Mouse (Mus musculus) heart, embryonic 14.5 days (tissue): ENCODE results near the gene Sipa1. TPM values are rescaled to one million over a fixed set of nuclear protein-coding genes. Genes with fewer than 3 reads are reported as not detected.
A peak's percentile ranks its signal among the peaks of the same experiment; 100 is the strongest.

Experiments used
- ATAC-seq: fragments of 200-750 bp; cut with Nextera tagmentation; 2 replicates; pipeline ENCODE4 v1.8.0; 2017; ENCODE audit warnings: low read depth, moderate TSS enrichment; ENCODE audit not compliant: insufficient number of reproducible peaks, insufficient read depth, low FRiP score
- H3K27ac ChIP-seq, 2 experiments: fragments of 200-500 bp in 1 of 2; fragments of 300-500 bp in 1 of 2; sonication (generic) in 1 of 2; replicated peaks in 1 of 2; 2 replicates each; pipeline ENCODE4 v1.5.1; 2012 to 2014; ENCODE audit warnings: low read depth in 2 of 2, low read length in 2 of 2, control low read depth in 1 of 2, mild to moderate bottlenecking in 1 of 2, mixed read lengths in 1 of 2; ENCODE audit not compliant: control insufficient read depth in 1 of 2, insufficient read depth in 1 of 2
- H3K27me3 ChIP-seq: fragments of 300-500 bp; sonication (generic); 2 replicates; pipeline ENCODE4 v1.6.1; 2014; ENCODE audit warnings: mild to moderate bottlenecking, low read length, control low read depth; ENCODE audit not compliant: control insufficient read depth, insufficient read depth
- H3K36me3 ChIP-seq: fragments of 300-500 bp; sonication (generic); 2 replicates; pipeline ENCODE4 v1.6.1; 2014; ENCODE audit warnings: mild to moderate bottlenecking, control low read depth, low read length, mixed read lengths; ENCODE audit not compliant: control insufficient read depth, insufficient read depth
- H3K4me1 ChIP-seq, 2 experiments: fragments of 200-500 bp in 1 of 2; fragments of 300-500 bp in 1 of 2; sonication (generic) in 1 of 2; 2 replicates each; pipeline ENCODE4 v1.6.1; 2012 to 2014; ENCODE audit warnings: low read length in 2 of 2, control low read depth in 1 of 2, mixed read lengths in 1 of 2; ENCODE audit not compliant: control insufficient read depth in 2 of 2, insufficient read depth in 2 of 2
- H3K4me2 ChIP-seq: fragments of 300-500 bp; sonication (generic); 2 replicates; pipeline ENCODE4 v1.6.1; 2014; ENCODE audit warnings: mild to moderate bottlenecking, low read length
- H3K4me3 ChIP-seq, 2 experiments: fragments of 200-500 bp in 1 of 2; fragments of 300-500 bp in 1 of 2; sonication (generic) in 1 of 2; 2 replicates each; pipeline ENCODE4 v1.5.1; 2012 to 2014; ENCODE audit warnings: low read length in 2 of 2, mild to moderate bottlenecking in 2 of 2, control low read depth in 1 of 2, low read depth in 1 of 2, moderate library complexity in 1 of 2; ENCODE audit not compliant: control insufficient read depth in 1 of 2, insufficient read depth in 1 of 2
- H3K9ac ChIP-seq: fragments of 300-500 bp; sonication (generic); 2 replicates; pipeline ENCODE4 v1.6.1; 2014; ENCODE audit warnings: mild to moderate bottlenecking, low read length
- H3K9me3 ChIP-seq: fragments of 300-500 bp; sonication (generic); 2 replicates; pipeline ENCODE4 v1.6.1; 2016; ENCODE audit warnings: low read length, control low read depth; ENCODE audit not compliant: control insufficient read depth
- WGBS: fragments of 180-500 bp; shearing (Covaris S2); extraction: QIAGEN DNeasy Blood & Tissue Kit; methylation state at CpG from one replicate; pipeline ENCODE4 v1.1.7; 2014; 5-methylcytosine and 5-hydroxymethylcytosine counted together
- polyA plus RNA-seq: library from polyadenylated mRNA; unstranded; fragments of >200 nt; fragmentation: Nextera tagmentation; extraction: Ambion mirVana; gene quantifications from 2 replicates; pipeline ENCODE4 v1.2.1, GENCODE M21; 2014

The Sipa1 gene
- polyA plus RNA-seq, 1 experiment from 2014 or later: 16.7 TPM

DNA sequence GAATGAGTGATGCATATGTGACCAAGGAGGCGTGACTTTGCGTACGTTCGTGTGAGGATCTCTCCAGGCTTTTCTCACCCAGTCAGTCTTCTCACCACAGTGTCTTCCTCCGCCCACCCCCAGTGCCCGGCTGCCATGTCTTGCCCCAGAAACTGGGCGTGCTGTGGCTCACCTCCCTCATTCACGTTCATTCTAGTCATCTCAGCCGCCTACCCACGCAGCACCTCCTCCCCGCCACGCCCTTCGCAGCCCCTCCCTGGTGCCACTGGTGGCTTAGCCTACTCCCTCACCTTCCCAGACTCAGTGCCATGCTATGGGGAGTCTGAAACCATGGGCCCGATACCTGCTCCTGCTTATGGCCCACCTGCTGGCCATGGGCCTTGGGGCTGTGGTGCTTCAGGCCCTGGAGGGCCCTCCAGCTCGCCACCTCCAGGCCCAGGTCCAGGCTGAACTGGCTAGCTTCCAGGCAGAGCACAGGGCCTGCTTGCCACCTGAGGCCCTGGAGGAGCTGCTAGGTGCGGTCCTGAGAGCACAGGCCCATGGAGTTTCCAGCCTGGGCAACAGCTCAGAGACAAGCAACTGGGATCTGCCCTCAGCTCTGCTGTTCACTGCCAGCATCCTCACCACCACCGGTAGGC, 40.8 kb upstream of the Sipa1 start, which contains the start of gene Kcnk7:
Kcnk7 (plus strand) TSS at position 205 of the 638 bp plus-strand sequence.
- Histone ChIP-seq H3K4me1 (peaks cover 2 to 13% of the 10 kb centered on the region in 2 experiments), H3K4me3 (no peak within 1 kb of the TSS), H3K9me3 (no peaks in the 10 kb centered on the region), H3K9ac (no peak within 1 kb of the TSS), H3K4me2 (no peak within 1 kb of the TSS), H3K27ac (peak within 1 kb of the TSS in 1 of 2 experiments; percentile 14; a peak in 1 of 4 replicates), H3K36me3 (peaks cover 79% of the 10 kb centered on the region), H3K27me3 (no peaks in the 10 kb centered on the region)
- ATAC-seq: no peak
- WGBS: 70% methylated on average over 17 of the region's 17 CpGs

DNA sequence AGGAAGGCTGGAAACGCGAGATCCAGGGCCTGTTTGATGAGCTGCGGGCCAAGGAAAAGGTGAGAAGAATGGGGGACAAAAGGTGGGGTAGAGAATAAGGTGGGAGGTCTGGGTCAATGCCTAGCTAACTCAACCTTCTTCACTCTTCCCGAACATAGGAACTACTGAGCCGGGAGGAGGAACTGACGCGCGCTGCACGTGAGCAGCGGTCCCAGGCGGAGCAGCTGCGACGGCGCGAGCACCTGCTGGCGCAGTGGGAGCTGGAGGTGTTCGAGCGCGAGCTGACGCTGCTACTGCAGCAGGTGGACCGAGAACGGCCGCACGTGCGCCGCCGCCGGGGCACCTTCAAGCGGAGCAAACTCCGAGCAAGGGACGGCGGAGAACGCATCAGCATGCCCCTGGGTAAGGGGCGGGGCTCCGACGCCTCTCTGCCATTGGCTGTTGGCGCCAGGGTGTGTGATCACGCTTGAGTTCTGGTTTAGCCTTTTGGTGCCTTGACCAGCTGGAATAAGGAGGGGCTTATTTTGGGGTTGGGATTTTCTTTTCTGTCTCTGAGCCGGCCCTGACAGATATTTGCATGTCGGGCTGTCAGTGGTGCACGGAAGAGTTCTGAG, 32.4 kb upstream of the Sipa1 start:
- Histone ChIP-seq H3K4me3 (0 out of 4 replicates have a peak overlapping the region, but pooled peaks of 1 of the 2 experiments have one; percentile 7), H3K27ac (no peak overlapping the region), H3K27me3 (no peaks in the 10 kb centered on the region), H3K9ac (no peak overlapping the region), H3K9me3 (no peaks in the 10 kb centered on the region), H3K36me3 (peaks cover 92% of the 10 kb centered on the region), H3K4me1 (peaks cover 5 to 33% of the 10 kb centered on the region in 2 experiments; a peak in 3 of 4 replicates), H3K4me2 (peak overlapping the region; percentile 36)
- ATAC-seq: no peak
- WGBS: 35% methylated on average over 41 of the region's 41 CpGs

DNA sequence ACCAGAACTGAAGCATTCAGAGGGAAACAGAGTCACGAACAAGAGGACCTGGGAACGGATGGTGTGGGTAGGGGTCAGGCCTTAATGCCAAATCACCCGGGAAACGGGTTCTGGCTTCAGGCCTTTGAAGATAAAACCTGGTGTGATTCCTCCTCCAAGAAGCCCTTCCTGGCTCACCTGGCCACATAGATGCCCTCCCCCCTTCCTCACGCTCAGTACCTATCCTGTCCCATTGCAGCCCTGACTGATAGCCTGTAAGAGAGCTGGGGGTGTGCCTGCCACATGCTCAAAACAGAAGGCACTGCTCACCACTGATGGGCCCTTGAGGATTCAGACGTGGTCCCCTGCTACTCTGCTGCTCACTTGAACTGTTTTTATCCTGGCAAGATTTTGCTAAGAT, 30.3 kb upstream of the Sipa1 start:
- 86% methylated on average over 6 of the region's 6 CpGs for WGBS
- no peak overlapping the region for H3K4me3 ChIP-seq
- peak overlapping the region; percentile 100 for H3K4me2 ChIP-seq
- H3K27ac ChIP-seq: no peak overlapping the region
- ATAC-seq: no peak
- peak overlapping the region; percentile 85; the same call in 1 of the 2 replicates for H3K9ac ChIP-seq
- H3K4me1 ChIP-seq: peaks cover 12 to 42% of the 10 kb centered on the region in 2 experiments; a peak in 3 of 4 replicates
- H3K9me3 ChIP-seq: no peaks in the 10 kb centered on the region
- no peaks in the 10 kb centered on the region for H3K27me3 ChIP-seq
- peaks cover 75% of the 10 kb centered on the region for H3K36me3 ChIP-seq

DNA sequence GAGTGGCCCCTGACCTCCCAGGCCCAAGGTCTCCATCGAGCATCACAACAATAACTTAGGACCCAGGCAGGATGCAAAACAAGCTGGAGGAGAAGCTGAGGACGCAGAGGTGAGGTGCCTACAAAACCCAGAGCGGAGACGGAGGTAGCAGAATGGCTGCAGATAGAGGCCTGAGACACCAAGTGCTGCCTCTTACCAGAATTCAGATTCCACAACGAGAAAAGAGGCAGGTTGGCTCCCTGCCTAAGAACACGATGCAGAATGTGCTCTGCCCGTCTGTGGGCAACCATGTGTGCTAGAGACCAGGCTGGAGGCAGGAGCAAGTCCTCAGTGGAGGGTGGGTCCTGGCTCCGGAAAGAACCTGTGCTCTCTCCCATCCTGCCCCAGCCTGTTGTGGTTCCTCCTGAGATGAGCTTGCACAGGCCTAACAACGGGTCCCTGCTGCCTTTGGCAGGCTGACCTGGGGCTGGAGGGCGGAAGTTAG, 29.4 kb upstream of the Sipa1 start:
- H3K4me1 ChIP-seq: peaks cover 12 to 43% of the 10 kb centered on the region in 2 experiments; a peak in 3 of 4 replicates
- H3K9me3 ChIP-seq: no peaks in the 10 kb centered on the region
- no peak for ATAC-seq
- peak overlapping the region; percentile 71 to 87 for H3K27ac ChIP-seq
- peaks cover 66% of the 10 kb centered on the region for H3K36me3 ChIP-seq
- peak overlapping the region; percentile 13 to 52 for H3K4me3 ChIP-seq
- H3K27me3 ChIP-seq: no peaks in the 10 kb centered on the region
- peak overlapping the region; percentile 85 for H3K9ac ChIP-seq
- WGBS: 62% methylated on average over 10 of the region's 10 CpGs
- H3K4me2 ChIP-seq: peak overlapping the region; percentile 100

DNA sequence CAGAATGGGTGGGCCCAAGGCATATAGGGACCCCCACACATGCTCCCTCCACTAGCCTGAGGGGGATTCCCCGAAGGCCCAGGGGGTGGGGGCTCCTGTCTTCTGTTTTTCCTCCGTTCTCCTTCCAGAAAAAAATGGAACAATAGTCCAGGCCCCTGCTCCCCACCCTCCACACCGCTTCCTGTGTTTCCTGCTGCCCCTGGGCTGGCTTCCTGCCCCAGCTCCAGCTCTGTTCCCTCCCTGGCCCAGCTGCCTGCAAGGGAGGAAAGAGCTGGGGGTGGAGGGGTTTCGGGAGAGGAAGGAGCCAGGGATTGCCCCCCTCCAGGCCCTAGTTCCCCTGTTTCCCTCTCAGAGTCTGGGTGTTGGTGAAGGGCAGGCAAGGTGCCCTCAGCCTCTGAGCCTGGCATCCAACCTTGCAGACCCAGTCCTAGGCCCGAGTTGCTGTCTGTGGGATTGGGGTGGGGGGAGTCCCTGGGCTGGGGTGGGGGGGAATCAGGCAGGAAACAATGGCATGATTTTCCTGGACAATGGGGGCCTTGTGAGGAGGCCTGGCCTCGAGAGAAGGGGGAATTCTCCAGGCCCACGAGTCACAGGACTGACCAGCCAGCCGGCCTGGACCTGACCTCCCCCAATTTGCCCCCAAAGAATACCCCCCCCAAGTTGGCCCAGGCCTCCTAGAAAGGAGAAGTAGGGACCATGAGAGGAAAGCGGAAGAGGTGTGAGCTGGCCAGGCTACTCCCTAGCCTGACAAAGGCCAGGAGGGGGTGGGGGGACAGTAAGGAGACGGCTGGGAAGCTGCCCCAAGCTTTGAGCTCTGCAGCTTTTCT, 28.8 kb upstream of the Sipa1 start:
- 60% methylated on average over 10 of the region's 10 CpGs for WGBS
- Histone ChIP-seq H3K4me2 (peak overlapping the region; percentile 100), H3K4me1 (peaks cover 16 to 50% of the 10 kb centered on the region in 2 experiments), H3K27ac (peak overlapping the region; percentile 85 to 87), H3K4me3 (peak overlapping the region; percentile 52 to 95), H3K36me3 (peaks cover 61% of the 10 kb centered on the region), H3K9me3 (no peaks in the 10 kb centered on the region), H3K9ac (peak overlapping the region; percentile 85), H3K27me3 (no peaks in the 10 kb centered on the region)
- ATAC-seq: peak; percentile 18; the same call in 1 of the 2 replicates

DNA sequence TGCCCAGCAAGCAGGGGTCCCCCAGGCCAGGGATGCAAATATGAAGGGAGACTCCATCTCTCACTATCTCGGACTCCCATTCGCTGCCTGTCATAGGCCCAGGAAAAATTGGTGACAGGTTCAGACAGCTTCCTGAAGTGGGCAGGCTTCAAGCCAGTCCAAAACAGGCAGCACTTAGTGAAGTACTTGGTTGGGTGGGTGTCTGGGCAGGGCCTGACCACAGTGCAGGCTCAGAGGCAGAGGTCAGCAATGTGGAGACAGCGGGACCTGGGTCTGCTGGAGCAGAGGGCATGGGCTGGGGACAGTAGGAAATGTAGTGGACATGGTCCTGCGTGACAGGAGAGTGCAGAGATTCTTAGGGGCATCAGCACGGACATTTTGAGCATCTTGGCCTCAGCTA, 28.1 kb upstream of the Sipa1 start:
- 54% methylated on average over 5 of the region's 5 CpGs for WGBS
- H3K27me3 ChIP-seq: no peaks in the 10 kb centered on the region
- no peaks in the 10 kb centered on the region for H3K9me3 ChIP-seq
- ATAC-seq: no peak
- H3K4me3 ChIP-seq: peak overlapping the region; percentile 52 to 95
- peaks cover 16 to 53% of the 10 kb centered on the region in 2 experiments for H3K4me1 ChIP-seq
- H3K9ac ChIP-seq: peak overlapping the region; percentile 85
- H3K36me3 ChIP-seq: peaks cover 59% of the 10 kb centered on the region
- H3K27ac ChIP-seq: peak overlapping the region; percentile 85 to 87
- peak overlapping the region; percentile 100 for H3K4me2 ChIP-seq

DNA sequence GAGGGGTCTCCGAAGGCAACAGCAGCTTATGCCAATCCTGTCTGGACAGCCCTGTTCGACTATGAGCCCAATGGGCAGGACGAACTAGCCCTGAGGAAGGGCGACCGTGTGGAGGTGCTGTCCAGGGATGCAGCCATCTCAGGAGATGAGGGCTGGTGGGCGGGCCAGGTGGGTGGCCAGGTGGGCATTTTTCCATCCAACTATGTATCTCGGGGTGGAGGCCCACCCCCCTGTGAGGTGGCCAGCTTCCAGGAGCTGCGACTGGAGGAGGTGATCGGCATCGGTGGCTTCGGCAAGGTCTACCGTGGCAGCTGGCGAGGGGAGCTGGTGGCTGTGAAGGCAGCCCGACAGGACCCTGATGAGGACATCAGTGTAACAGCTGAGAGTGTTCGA, 26.8 kb upstream of the Sipa1 start:
- Histone ChIP-seq H3K4me2 (peak overlapping the region; percentile 100), H3K9ac (peak overlapping the region; percentile 85), H3K4me1 (peaks cover 16 to 48% of the 10 kb centered on the region in 2 experiments), H3K9me3 (no peaks in the 10 kb centered on the region), H3K27me3 (no peaks in the 10 kb centered on the region), H3K36me3 (peaks cover 59% of the 10 kb centered on the region), H3K4me3 (peak overlapping the region; percentile 52 to 95), H3K27ac (peak overlapping the region; percentile 87 to 95; a peak in 3 of 4 replicates)
- ATAC-seq: no peak
- 51% methylated on average over 15 of the region's 15 CpGs for WGBS
